Mouse (Mus musculus) frontal cortex, adult (tissue): Measurements from ENCODE around the gene Hadhb.

Experiments
- ATAC-seq: cut with Nextera tagmentation; 2 replicates; pipeline ENCODE4 v1.9.2; 2017; ENCODE audit warnings: mild to moderate bottlenecking, moderate library complexity, mixed read lengths; ENCODE audit not compliant: low TSS enrichment

Gene Hadhb

GRCm38 (mm10) chr5:30154474-30155394, at the start of gene Hadhb, which contains the start of gene Hadha:
Hadhb (plus strand) TSS chr5:30155248.
Hadha (minus strand) TSS chr5:30155162.
- ATAC-seq, result peak; percentile 93

DNA sequence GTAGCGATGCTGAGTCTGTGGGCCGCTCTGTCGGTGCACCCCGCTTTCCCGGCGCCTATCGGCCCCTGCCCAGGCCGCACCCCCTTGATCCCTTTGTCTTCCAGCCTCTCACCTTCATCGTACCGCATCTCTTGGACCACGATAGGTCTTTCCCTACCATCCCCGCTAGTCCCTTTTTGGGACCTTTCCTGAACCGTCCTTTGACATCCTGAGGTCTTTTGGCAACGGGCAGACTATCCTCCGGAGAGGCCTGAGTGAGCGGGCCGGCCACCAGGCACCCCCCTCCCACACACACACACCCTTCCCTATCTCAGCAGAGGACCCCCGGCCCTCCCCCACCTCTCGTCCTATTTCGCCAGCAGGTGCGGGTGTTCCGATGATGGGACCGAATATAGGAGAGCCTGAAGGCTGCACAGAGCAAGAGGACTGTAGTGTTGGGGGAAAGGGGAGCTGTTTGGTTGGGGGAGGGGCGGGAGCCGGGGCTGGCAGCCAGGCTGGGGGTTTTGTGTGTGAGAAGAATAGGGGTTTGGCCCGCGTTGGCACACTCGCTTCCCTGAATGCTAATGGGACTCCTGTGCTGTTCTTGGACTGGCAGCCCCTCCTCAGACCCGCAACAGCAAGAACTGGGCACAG, 49.3 kb upstream of the Hadhb start, which contains the start of gene 3110082J24Rik:
3110082J24Rik (minus strand) TSS at position 419 of the 633 bp plus-strand sequence.
- ATAC-seq, result peak; percentile 38; the same call in 1 of the 2 replicates

DNA sequence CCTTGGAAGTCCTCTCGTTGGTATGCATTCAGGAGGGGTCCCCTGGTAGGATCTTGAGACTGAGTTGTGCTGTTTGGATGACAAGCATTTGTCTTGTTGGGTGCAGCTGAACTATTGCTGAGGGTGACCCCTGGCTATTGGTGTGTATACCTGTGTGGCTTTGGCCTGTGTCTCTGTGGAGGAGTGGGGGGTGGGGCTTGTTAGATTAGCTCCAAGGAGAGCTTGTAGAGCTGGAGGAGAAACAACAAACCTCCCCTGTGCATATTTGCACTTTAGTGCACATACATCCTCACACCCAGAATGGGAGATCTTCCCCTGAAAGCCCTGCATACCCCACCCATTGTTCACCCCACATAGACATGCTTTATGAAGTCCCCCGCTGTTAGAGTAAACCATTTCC, 48.3 kb upstream of the Hadhb start:
- no peak for ATAC-seq

GRCm38 (mm10) chr5:30107186-30107585, 47.9 kb upstream of the Hadhb start:
- no peak for ATAC-seq

DNA sequence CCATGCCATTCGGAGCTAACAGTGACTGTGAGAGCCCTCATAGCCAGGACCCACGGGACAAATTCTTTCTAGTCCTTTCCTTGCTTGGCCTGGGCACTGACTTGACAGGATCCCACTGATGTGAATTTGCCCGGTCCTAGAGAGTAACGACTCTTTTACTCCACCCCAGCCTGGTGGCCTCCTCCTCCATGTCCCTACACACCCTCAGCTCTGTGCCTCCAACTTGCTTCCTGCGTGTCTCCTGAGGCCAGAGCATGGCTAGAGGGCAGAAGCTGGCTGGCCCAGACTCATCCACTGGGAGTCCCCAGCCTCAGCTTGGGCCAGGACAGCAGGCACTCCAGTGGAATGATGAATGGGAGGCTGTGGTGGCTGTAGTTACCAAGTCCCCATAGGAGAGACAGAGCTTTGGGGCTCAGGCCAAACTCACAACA, 47.4 kb upstream of the Hadhb start:
- no peak; the same call in 1 of the 2 replicates for ATAC-seq

GRCm38 (mm10) chr5:30108233-30108632, 46.8 kb upstream of the Hadhb start:
- ATAC-seq, result no peak

DNA sequence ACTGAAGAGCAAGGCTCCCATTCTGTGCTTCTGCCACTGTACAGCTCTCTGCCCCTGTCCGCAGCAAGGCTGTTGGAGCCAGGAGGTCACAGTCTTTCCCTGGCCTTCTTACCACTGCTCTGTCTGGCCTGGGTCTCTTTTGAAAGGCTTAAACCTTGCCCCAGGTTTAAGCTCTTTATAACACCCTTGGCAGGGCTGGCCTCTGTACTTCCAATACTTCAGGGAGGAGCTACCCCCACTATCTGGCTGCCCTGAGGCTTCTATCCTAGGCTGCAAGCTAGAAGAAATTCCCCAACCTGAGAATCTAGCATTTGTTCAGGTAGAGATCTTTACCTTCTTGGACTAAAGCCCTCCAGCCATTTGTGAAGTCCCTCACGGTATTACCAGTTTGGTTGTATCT, 45.1 kb upstream of the Hadhb start:
- ATAC-seq, result no peak

DNA sequence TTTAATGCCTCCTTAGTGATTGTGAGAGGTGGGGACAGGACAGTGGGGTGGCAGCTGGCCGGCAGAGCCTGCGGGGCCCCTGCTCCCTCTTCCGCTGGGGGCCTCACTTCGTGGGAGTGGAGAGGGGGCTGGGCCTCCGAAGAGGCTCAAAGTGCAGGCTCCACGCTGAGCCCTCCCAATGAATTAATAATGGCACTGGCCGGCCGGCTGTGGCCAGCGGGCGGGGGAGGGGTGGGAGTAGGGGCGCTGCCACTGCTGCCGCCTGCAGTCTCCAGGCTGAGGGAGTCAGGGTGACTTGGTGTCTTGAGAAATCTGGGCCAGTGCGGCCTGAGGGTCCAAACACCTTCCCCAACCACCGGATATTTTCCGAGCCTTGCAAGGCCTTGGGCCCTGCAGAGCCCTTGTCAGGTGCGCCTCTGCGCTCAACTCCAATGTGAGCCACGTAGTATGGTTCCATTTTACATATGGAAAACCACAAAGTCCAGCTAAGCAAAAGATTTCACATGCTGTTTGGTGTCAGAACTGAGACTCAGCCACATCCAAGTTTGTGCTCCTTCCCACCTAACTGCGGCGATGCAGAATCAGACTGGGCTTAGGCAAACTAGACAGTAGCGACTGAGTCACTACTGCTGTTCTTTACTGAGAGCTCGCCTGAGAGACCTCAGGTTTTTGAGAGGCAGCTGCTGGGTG, 44.5 kb upstream of the Hadhb start:
- no peak for ATAC-seq

GRCm38 (mm10) chr5:30111126-30111525, 43.9 kb upstream of the Hadhb start:
- no peak for ATAC-seq

DNA sequence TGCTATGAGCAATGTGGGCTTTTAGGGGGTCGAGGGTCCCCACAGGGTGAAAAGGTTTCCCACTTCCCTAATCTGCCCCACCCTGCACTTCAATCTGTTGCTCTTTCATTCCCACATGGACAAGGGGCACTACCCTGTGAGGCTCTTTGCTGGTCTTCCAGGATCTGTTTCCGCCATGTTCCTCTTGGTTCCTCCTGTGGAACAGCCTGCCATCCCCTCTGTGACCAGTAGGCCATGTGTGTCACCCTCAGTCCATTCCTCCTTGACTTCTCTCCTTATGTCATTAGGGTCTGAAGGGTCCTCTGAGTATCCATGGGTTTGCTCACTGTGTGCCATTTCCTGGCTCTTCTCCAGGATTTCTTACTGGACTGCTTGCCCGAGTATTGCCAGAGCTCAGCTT, 43.3 kb upstream of the Hadhb start:
- ATAC-seq, result no peak

- no peak for ATAC-seq
Observed at GRCm38 (mm10) chr5:30112533-30113068, 42.4 kb upstream of the Hadhb start.

DNA sequence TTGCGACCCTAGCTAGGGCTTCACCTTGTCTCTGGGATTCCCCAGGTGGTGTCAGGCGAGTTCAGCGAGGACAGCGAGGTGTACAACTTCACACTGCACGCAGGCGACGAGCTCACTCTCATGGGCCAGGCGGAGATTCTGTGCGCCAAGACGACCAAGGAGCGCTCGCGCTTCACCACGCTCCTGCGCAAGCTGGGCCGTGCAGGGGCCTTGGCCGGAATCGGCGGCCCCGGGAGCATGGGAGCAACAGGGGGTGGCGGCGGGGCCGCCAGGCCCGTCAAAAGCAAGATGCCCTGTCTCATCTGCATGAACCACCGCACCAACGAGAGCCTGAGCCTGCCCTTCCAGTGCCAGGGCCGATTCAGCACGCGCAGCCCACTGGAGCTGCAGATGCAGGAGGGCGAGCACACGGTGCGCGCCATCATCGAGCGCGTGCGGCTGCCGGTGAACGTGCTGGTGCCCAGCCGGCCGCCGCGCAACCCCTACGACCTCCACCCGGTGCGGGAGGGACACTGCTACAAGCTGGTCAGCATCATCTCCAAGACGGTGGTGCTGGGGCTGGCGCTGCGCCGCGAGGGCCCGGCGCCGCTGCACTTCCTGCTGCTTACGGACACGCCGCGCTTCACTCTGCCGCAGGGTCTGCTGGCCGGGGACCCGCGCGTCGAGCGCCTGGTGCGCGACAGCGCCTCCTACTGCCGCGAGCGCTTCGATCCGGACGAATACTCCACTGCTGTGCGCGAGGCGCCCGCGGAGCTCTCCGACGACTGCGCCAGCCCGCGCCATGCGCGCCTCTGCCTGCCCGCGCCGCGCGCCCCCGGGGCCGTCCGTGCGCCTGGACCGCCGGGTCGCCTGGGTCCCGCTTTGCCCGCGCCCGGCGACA, 40.9 kb upstream of the Hadhb start:
- peak; percentile 75 for ATAC-seq

- ATAC-seq, result 0 out of 2 replicates have a peak, but pooled peaks have one; percentile 13
Observed at GRCm38 (mm10) chr5:30114761-30115140, 40.3 kb upstream of the Hadhb start.

GRCm38 (mm10) chr5:30115718-30116117, 39.3 kb upstream of the Hadhb start:
- ATAC-seq, result no peak

DNA sequence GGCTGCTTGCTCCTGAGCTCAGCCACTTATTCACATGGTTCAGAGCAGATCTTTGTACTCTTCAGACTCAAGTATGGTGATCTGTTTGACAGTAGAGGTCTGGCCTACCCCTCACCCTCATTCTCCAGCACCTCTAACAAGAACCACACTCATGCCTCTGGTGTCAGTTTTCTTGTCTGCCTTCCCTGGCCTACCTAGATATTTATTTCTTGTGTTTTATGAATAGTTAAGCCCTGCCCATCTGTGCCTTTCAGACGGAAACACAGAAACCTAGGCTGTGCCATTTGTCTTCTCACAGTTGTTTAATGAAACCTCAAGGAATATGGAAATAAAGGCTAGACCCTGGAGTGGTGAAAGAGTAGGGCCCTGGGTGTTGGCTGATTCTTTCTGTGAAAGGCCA, 37.0 kb upstream of the Hadhb start:
- ATAC-seq, result no peak

DNA sequence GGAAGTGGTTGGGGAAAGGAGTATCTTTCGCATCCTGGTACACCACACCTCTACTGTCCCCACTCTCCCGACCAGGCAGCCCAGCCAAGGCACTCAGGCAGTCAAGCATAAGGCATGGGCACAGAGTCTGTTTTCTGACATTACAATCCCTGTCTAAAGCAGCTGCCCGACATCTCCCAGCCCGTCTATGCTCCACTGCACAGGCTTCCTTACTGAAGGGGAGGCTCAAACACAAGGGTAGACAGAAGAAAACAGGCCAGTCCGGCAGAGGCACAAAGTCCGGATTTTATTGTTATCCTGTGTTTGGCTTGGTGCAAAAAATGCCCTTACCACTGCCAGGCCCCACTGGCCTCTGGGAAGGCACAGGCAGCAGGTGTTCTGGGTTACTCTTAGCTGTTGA, 35.9 kb upstream of the Hadhb start:
- ATAC-seq, result no peak

- ATAC-seq, result no peak
Observed at GRCm38 (mm10) chr5:30120106-30120505, 34.9 kb upstream of the Hadhb start.

DNA sequence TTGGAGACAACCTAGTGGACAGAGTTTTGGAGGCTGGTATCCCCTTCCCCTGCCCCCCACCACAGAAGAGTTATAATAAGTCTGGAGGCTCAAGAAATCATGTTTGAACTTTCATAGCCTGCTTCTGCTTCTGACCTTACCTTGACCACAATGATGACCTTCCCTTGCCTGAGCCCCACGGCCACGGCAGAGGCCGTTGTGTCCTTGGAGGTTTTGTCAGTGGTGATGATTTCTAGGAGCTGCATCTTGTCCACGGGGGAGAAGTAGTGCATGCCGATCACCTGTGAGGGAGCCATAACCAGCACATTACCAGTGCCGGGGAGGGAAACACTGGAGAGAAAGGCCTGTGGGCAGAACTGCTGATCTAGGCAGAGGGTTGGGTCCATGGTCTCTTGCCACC, 32.6 kb upstream of the Hadhb start:
- no peak for ATAC-seq

GRCm38 (mm10) chr5:30125587-30125986, 29.5 kb upstream of the Hadhb start:
- ATAC-seq, result no peak

DNA sequence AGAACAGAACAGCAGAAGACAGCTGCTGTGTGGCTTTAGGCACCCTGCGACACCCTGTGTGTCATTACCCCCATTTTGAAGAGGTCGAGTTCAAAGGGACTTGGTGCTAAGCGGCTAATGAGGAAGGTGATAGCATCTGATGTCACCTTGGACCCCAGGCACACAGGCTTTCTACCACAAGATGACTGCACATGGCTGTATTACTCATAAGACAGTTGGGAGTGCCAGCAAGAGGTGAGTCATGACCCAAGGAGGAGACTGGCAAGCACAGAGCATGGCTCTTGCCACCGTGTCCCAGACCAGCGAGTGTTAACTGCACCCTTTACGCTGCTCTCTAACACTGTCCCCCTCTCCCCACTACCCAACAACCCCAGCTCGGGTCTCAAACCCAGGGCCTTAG, 28.3 kb upstream of the Hadhb start:
- ATAC-seq, result no peak
